Mouse (Mus musculus) midbrain, postnatal 0 days (tissue): Measurements from ENCODE around the gene Hspa12b. TPM values are rescaled to one million over a fixed set of nuclear protein-coding genes. Genes with fewer than 3 reads are reported as not detected.

Experiments
- ATAC-seq: fragments of 200-750 bp; cut with Nextera tagmentation; 2 replicates; pipeline ENCODE4 v1.8.0; 2017; ENCODE audit warnings: moderate number of reproducible peaks, mild to moderate bottlenecking, moderate TSS enrichment, moderate library complexity; ENCODE audit not compliant: low FRiP score
- DNase-seq: peaks from one replicate; pipeline ENCODE4 v3.0.0-alpha.2; 2015; ENCODE audit warnings: low spot score
- H3K27ac ChIP-seq: fragments of 300-500 bp; sonication (generic); 2 replicates; pipeline ENCODE4 v1.5.1; 2014; ENCODE audit warnings: low read depth, mild to moderate bottlenecking, low read length, mixed read lengths
- H3K27me3 ChIP-seq: fragments of 300-500 bp; sonication (generic); 2 replicates; pipeline ENCODE4 v1.6.1; 2014; ENCODE audit warnings: low read length, control low read depth, mixed read lengths; ENCODE audit not compliant: insufficient read depth
- H3K36me3 ChIP-seq: fragments of 300-500 bp; sonication (generic); 2 replicates; pipeline ENCODE4 v1.6.1; 2014; ENCODE audit warnings: low read length, control low read depth, mixed read lengths; ENCODE audit not compliant: insufficient read depth
- H3K4me1 ChIP-seq: fragments of 300-500 bp; sonication (generic); 2 replicates; pipeline ENCODE4 v1.6.1; 2014; ENCODE audit warnings: mild to moderate bottlenecking, control low read depth, antibody characterized with exemption, low read length, mixed read lengths; ENCODE audit not compliant: insufficient read depth
- H3K4me2 ChIP-seq: fragments of 300-500 bp; sonication (generic); 2 replicates; pipeline ENCODE4 v1.6.1; 2014; ENCODE audit warnings: low read depth, mild to moderate bottlenecking, low read length, mixed read lengths; ENCODE audit not compliant: poor library complexity, severe bottlenecking
- H3K4me3 ChIP-seq: fragments of 300-500 bp; sonication (generic); 2 replicates; pipeline ENCODE4 v1.5.1; 2014; ENCODE audit warnings: low read depth, mild to moderate bottlenecking, low read length, moderate library complexity
- H3K9ac ChIP-seq: fragments of 300-500 bp; sonication (generic); replicated peaks from 2 replicates; pipeline ENCODE4 v1.6.1; 2014; ENCODE audit warnings: mild to moderate bottlenecking, low read length, moderate library complexity, mixed read lengths; ENCODE audit not compliant: poor library complexity, severe bottlenecking
- H3K9me3 ChIP-seq: fragments of 300-500 bp; sonication (generic); 2 replicates; pipeline ENCODE4 v1.6.1; 2016; ENCODE audit warnings: low read length, control low read depth
- CTCF ChIP-seq: IDR thresholded peaks from 2 replicates; pipeline ENCODE4 v1.5.1; 2016; ENCODE audit warnings: antibody characterized with exemption, mild to moderate bottlenecking
- WGBS: fragments of 180-500 bp; shearing (Covaris S2); extraction: QIAGEN DNeasy Blood & Tissue Kit; methylation state at CpG from one replicate; pipeline ENCODE4 v1.1.7; 2014; 5-methylcytosine and 5-hydroxymethylcytosine counted together
- polyA plus RNA-seq: library from polyadenylated mRNA; unstranded; fragments of >200 nt; fragmentation: Nextera tagmentation; extraction: Ambion mirVana; gene quantifications from 2 replicates; pipeline ENCODE4 v1.2.1, GENCODE M21; 2015
- total RNA-seq: library from RNA; depleted of rRNA; stranded (reverse); fragments of >200 nt; gene quantifications from 2 replicates; pipeline ENCODE4 v1.2.3, GENCODE M21; 2014

Gene Hspa12b
- total and polyA plus RNA-seq, 2 experiments from 2014 or later = 2.9 to 11.1 TPM

- WGBS = 1% methylated on average over 39 of the region's 43 CpGs
- peak within 1 kb of the TSS; percentile 48 for H3K9ac ChIP-seq
- DNase-seq = peak; percentile 84
These were observed 59.9 kb downstream of the Hspa12b start, which contains the start of the genes Cdc25b and Spef1 for GRCm38 (mm10) chr2:131186771-131187601. Cdc25b (plus strand) TSS chr2:131186949. Spef1 (minus strand) TSS chr2:131187282.

GRCm38 (mm10) chr2:131187602-131187922, 60.5 kb downstream of the Hspa12b start:
- H3K9me3 ChIP-seq = no peaks in the 10 kb centered on the region
- peak overlapping the region; percentile 48 for H3K9ac ChIP-seq
- DNase-seq (no peak), ATAC-seq (no peak)
- 19% methylated on average over 3 of the region's 3 CpGs for WGBS
- TF ChIP-seq CTCF = no peak
- no peaks in the 10 kb centered on the region for H3K27me3 ChIP-seq
- H3K27ac ChIP-seq = no peak overlapping the region
- peaks cover 8% of the 10 kb centered on the region; the same call in 1 of the 2 replicates for H3K4me1 ChIP-seq
- peak overlapping the region; percentile 62 for H3K4me2 ChIP-seq
- H3K36me3 ChIP-seq = peaks cover 5% of the 10 kb centered on the region; the same call in 1 of the 2 replicates
- H3K4me3 ChIP-seq = peak overlapping the region; percentile 48

More at GRCm38 (mm10) chr2:131186771-131187601, 59.9 kb downstream of the Hspa12b start, which contains the start of the genes Cdc25b and Spef1:
- peak; percentile 48 for TF ChIP-seq CTCF
- ATAC-seq = peak; percentile 87
- H3K4me1 ChIP-seq = peaks cover 8% of the 10 kb centered on the region; the same call in 1 of the 2 replicates
- H3K4me2 ChIP-seq = peak within 1 kb of the TSS; percentile 62
- H3K9me3 ChIP-seq = no peaks in the 10 kb centered on the region
- H3K36me3 ChIP-seq = peaks cover 2% of the 10 kb centered on the region; the same call in 1 of the 2 replicates
- H3K27me3 ChIP-seq = no peaks in the 10 kb centered on the region
- H3K4me3 ChIP-seq = peak within 1 kb of the TSS; percentile 48
- no peak within 1 kb of the TSS; the same call in 1 of the 2 replicates for H3K27ac ChIP-seq

- no peak overlapping the region for H3K4me3 ChIP-seq
- DNase-seq (no peak), ATAC-seq (no peak)
These were observed 61.2 kb downstream of the Hspa12b start for GRCm38 (mm10) chr2:131188311-131188710.

GRCm38 (mm10) chr2:131189521-131190309, 62.6 kb downstream of the Hspa12b start:
- no peak overlapping the region for H3K27ac ChIP-seq

More at GRCm38 (mm10) chr2:131188311-131188710, 61.2 kb downstream of the Hspa12b start:
- WGBS = 94% methylated on average over 5 of the region's 5 CpGs
- TF ChIP-seq CTCF = no peak
- no peaks in the 10 kb centered on the region for H3K27me3 ChIP-seq
- no peaks in the 10 kb centered on the region for H3K9me3 ChIP-seq
- H3K4me1 ChIP-seq = peaks cover 8% of the 10 kb centered on the region; the same call in 1 of the 2 replicates
- no peak overlapping the region for H3K9ac ChIP-seq
- peaks cover 12% of the 10 kb centered on the region; the same call in 1 of the 2 replicates for H3K36me3 ChIP-seq
- H3K27ac ChIP-seq = no peak overlapping the region
- 0 out of 2 replicates have a peak overlapping the region, but pooled peaks have one; percentile 62 for H3K4me2 ChIP-seq

GRCm38 (mm10) chr2:131190344-131191004, 63.4 kb downstream of the Hspa12b start:
- Histone ChIP-seq H3K9me3 (no peaks in the 10 kb centered on the region), H3K9ac (0 out of 2 replicates have a peak overlapping the region, but pooled peaks have one; percentile 2), H3K36me3 (peaks cover 21% of the 10 kb centered on the region), H3K27me3 (no peaks in the 10 kb centered on the region), H3K4me2 (no peak overlapping the region), H3K4me1 (peaks cover 8% of the 10 kb centered on the region; the same call in 1 of the 2 replicates), H3K27ac (0 out of 2 replicates have a peak overlapping the region, but pooled peaks have one; percentile 7), H3K4me3 (no peak overlapping the region)
- ATAC-seq (no peak), DNase-seq (peak; percentile 61)
- TF ChIP-seq CTCF = no peak
- 19% methylated on average over 10 of the region's 10 CpGs for WGBS

More at GRCm38 (mm10) chr2:131189521-131190309, 62.6 kb downstream of the Hspa12b start:
- Histone ChIP-seq H3K9ac (no peak overlapping the region), H3K4me2 (no peak overlapping the region), H3K27me3 (no peaks in the 10 kb centered on the region), H3K4me3 (no peak overlapping the region), H3K9me3 (no peaks in the 10 kb centered on the region), H3K36me3 (peaks cover 21% of the 10 kb centered on the region), H3K4me1 (peaks cover 8% of the 10 kb centered on the region; the same call in 1 of the 2 replicates)
- TF ChIP-seq CTCF = no peak
- DNase-seq (no peak), ATAC-seq (no peak)
- 45% methylated on average over 5 of the region's 5 CpGs for WGBS
